Mouse (Mus musculus): Measurements from ENCODE around the gene Gm43191.

DNA sequence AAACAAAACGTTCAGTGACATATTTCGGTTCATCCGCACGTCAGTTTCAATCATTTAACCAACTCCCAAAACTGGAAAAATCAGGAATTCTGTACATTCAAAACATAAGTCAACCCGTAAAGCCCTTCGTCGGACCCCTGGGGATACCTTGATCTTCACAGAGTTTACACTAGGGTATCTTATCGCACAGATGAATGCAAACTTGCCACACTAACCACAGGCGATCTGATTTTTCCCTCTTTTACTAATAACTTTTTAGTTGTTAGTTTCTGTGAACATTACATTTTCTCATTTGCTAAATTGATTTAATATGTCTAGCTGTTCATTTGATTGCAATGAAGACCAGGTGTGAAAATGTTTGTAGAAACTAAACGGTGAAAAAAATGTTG lies 85.5 kb downstream of the Gm43191 start:
- TF ChIP-seq CTCF (IDR thresholded peaks at IDR 0.05; ENCODE audit: low read depth) = no peak
- no peak for TF ChIP-seq EP300 (optimal IDR thresholded peaks at IDR 0.05)

Data from stomach, postnatal 0 days (tissue).